ENCODE assay signal across 22 mouse cellular contexts in the genomic region with DNA sequence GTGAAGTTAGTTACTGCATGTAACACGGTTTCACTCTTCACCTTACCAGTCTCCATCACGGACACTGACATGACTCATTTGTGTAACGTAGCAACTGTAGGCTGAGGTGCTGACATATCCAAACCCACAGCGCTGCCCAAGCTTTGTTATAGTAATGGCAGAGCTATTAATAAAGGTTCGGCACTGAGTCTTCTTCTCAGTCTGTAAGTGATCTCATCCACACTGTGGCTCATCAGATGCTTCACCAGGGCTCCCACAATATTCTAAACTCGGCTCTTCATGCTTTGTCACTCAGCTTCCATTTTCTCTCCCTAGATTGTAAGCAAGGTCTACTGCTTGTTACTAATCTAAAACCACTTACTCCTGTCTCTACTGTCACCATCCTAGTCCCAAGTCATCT. TPM values are rescaled to one million over a fixed set of nuclear protein-coding genes. Genes with fewer than 3 reads are reported as not detected.
"Had no signal": no experiment of that assay in that cellular context is flagged by ENCODE, and none has a peak within 500 bp of the region (broad histone marks: within the 10 kb centered on the region; RNA-seq: fewer than 3 reads in every experiment).

No protein-coding gene starts in this region.

- H3K9ac ChIP-seq: liver, embryonic 13.5 days; liver, embryonic 15.5 days; liver, postnatal 0 days; lung, embryonic 15.5 days; midbrain, embryonic 13.5 days; midbrain, embryonic 15.5 days; neural tube, embryonic 12.5 days; stomach, embryonic 15.5 days had no signal

- H3K27me3 ChIP-seq: liver, embryonic 13.5 days; liver, embryonic 15.5 days; lung, embryonic 15.5 days; midbrain, embryonic 13.5 days; midbrain, embryonic 15.5 days; neural tube, embryonic 12.5 days; stomach, embryonic 15.5 days had no signal

- H3K9me3 ChIP-seq: liver, embryonic 13.5 days; liver, embryonic 15.5 days; lung, embryonic 15.5 days; megakaryocyte, embryonic 14.5 days; midbrain, embryonic 13.5 days; midbrain, embryonic 15.5 days; neural tube, embryonic 12.5 days; stomach, embryonic 15.5 days had no signal

- H3K4me1 ChIP-seq: liver, embryonic 13.5 days; liver, embryonic 15.5 days; lung, embryonic 15.5 days; megakaryocyte, embryonic 14.5 days; midbrain, embryonic 13.5 days; midbrain, embryonic 15.5 days; neural tube, embryonic 12.5 days; stomach, embryonic 15.5 days had no signal

- DNase-seq: liver, embryonic 13.5 days; liver, postnatal 0 days; lung, adult 2 months; lung, postnatal 14 days; lung, postnatal 36 days; thymus, adult 2 months; thymus, postnatal 25 days; thymus, postnatal 4 days had no signal

- H3K4me2 ChIP-seq: liver, embryonic 13.5 days; liver, embryonic 15.5 days; lung, embryonic 15.5 days; midbrain, embryonic 11.5 days; midbrain, embryonic 13.5 days; midbrain, embryonic 15.5 days; neural tube, embryonic 12.5 days; stomach, embryonic 15.5 days had no signal

- ATAC-seq: liver, postnatal 0 days; lung, postnatal 0 days; midbrain, embryonic 13.5 days; midbrain, embryonic 15.5 days had no signal

- H3K4me3 ChIP-seq: liver, embryonic 13.5 days; liver, embryonic 15.5 days; lung, embryonic 15.5 days; megakaryocyte, embryonic 14.5 days; midbrain, embryonic 13.5 days; midbrain, embryonic 15.5 days; neural tube, embryonic 12.5 days; stomach, embryonic 15.5 days had no signal

- H3K27ac ChIP-seq: liver, embryonic 13.5 days; liver, embryonic 15.5 days; lung, embryonic 15.5 days; macrophage; midbrain, embryonic 13.5 days; midbrain, embryonic 15.5 days; neural tube, embryonic 12.5 days; stomach, embryonic 15.5 days; stomach, postnatal 0 days had no signal

- H3K36me3 ChIP-seq: liver, embryonic 13.5 days; liver, embryonic 15.5 days; lung, embryonic 15.5 days; midbrain, embryonic 13.5 days; midbrain, embryonic 15.5 days; neural tube, embryonic 12.5 days; stomach, embryonic 15.5 days had no signal

RNA-seq across cellular contexts. Expression of a gene that starts 29.2 kb away (rescaled TPM):
- polyA plus RNA-seq: liver, embryonic 13.5 days; liver, postnatal 0 days; lung, adult 2 months; lung, embryonic 15.5 days; lung, postnatal 0 days; macrophage; midbrain, embryonic 13.5 days; midbrain, embryonic 15.5 days; neural tube, embryonic 12.5 days; neural tube, embryonic 14.5 days; spleen, adult 2 months; stomach, embryonic 15.5 days; stomach, postnatal 0 days; urinary bladder, adult 2 months had no signal

RNA-seq across cellular contexts. Expression of a gene that starts 44.6 kb away (rescaled TPM):
- polyA plus RNA-seq: macrophage had no signal
